Mouse (Mus musculus): ENCODE results near the gene Cnbp. TPM values are rescaled to one million over a fixed set of nuclear protein-coding genes. Genes with fewer than 3 reads are reported as not detected.

The Cnbp gene
- total and polyA plus RNA-seq, 2 experiments, result 165 to 286 TPM

DNA sequence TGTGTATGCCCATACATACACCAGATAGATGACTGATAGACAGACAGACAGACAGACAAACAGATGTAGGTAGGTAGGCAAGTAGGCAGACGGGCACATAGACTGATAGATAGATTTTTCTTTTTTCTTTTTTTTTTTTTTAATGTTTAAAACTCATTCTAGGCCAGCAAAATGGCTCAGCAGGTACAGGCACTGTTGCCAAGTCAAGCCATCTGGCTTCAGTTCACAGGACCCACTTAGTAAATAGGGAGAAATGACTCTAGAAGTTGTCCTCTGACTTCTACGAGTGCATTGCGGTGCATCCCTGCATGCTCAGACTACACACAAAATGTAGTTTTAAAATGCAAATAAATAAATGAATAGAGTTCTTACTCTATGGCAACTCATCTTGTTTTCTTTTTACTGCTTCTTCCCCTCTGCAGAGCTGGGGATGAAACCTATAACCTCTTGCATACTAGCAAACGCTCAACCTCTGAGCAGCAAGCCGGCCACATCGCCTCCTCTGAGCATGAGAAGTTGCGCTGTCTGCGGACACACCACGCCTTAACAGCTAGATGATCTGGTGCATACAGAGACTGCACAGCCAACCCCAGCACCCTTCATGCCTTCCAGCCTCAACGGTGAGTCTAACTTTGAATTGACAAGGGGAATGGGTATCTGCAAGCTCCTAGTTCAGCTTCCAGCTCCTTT lies 56.9 kb downstream of the Cnbp start:
- Histone ChIP-seq H3K9ac (ENCODE audit: low read depth, low read length) (no peak overlapping the region), H3K4me3 (ENCODE audit: insufficient read depth, low read depth, low read length) (no peak overlapping the region), H3K27me3 (ENCODE audit: control insufficient read depth, insufficient read depth, low read length) (no peaks in the 10 kb centered on the region), H3K4me1 (ENCODE audit: control insufficient read depth, insufficient read depth, low read length) (peaks cover 58% of the 10 kb centered on the region), H3K27ac (replicated peaks; ENCODE audit: insufficient read depth, low read depth, low read length) (no peak overlapping the region), H3K79me2 (ENCODE audit: control insufficient read depth, insufficient read depth, low read length) (peaks cover 7% of the 10 kb centered on the region; the same call in 1 of the 2 replicates), H3K36me3 (ENCODE audit: control insufficient read depth, insufficient read depth, low read length) (peaks cover 10% of the 10 kb centered on the region; the same call in 1 of the 2 replicates)
- WGBS, result 77% methylated on average over 10 of the region's 10 CpGs
- TF ChIP-seq POLR2A (IDR thresholded peaks at IDR 0.05; ENCODE audit: extremely low read depth, insufficient read depth, low read length) (no peak), CTCF (IDR thresholded peaks at IDR 0.05; ENCODE audit: low read depth, low read length) (no peak)
- no peak for DNase-seq (ENCODE audit: extremely low read depth, low read depth, low spot score)

Other genes starting within 250 kb of the Cnbp start
- 3.4 and 3.7 TPM in 2 replicates for gene Aplf, start 178.9 kb downstream of the Cnbp start, total RNA-seq (2014; rRNA removed)
- gene Aplf, start 178.9 kb downstream of the Cnbp start, polyA plus RNA-seq (2012; rRNA removed), result 1.2 and 1.4 TPM in 2 replicates
- 0.65 and 1.2 TPM in 2 replicates for gene Efcc1, start 120.2 kb downstream of the Cnbp start, total RNA-seq (2014; rRNA removed)
- gene Efcc1, start 120.2 kb downstream of the Cnbp start, polyA plus RNA-seq (2012; rRNA removed), result 0.41 and 0.86 TPM in 2 replicates
- 0.34 and 0.74 TPM in 2 replicates for gene Gp9, start 73.0 kb downstream of the Cnbp start, total RNA-seq (2014; rRNA removed)
- gene Gp9, start 73.0 kb downstream of the Cnbp start, polyA plus RNA-seq (2012; rRNA removed), result 0.25 TPM in 1 of 2 replicates, not detected in the other
- 63.0 and 71.9 TPM in 2 replicates for gene Rab43, start 38.9 kb downstream of the Cnbp start, total RNA-seq (2014; rRNA removed)
- gene Rab43, start 38.9 kb downstream of the Cnbp start, polyA plus RNA-seq (2012; rRNA removed), result 106 and 139 TPM in 2 replicates
- 1.0 and 1.1 TPM in 2 replicates for gene Gm45140, start 15.3 kb downstream of the Cnbp start, total RNA-seq (2014; rRNA removed)
- 0.51 and 0.98 TPM in 2 replicates for gene Gm45140, start 15.3 kb downstream of the Cnbp start, polyA plus RNA-seq (2012; rRNA removed)
- gene Isy1, start 12.3 kb downstream of the Cnbp start, total RNA-seq (2014; rRNA removed), result 18.6 and 22.8 TPM in 2 replicates
- gene Isy1, start 12.3 kb downstream of the Cnbp start, polyA plus RNA-seq (2012; rRNA removed), result 5.6 and 6.8 TPM in 2 replicates
- 41.1 and 57.2 TPM in 2 replicates for gene Copg1, start 36.7 kb upstream of the Cnbp start, total RNA-seq (2014; rRNA removed)
- gene Copg1, start 36.7 kb upstream of the Cnbp start, polyA plus RNA-seq (2012; rRNA removed), result 19.5 and 21.5 TPM in 2 replicates
- gene Hmces, start 62.8 kb upstream of the Cnbp start, total RNA-seq (2014; rRNA removed), result 6.5 and 7.9 TPM in 2 replicates
- gene Hmces, start 62.8 kb upstream of the Cnbp start, polyA plus RNA-seq (2012; rRNA removed), result 6.3 and 9.6 TPM in 2 replicates
- gene H1fx, start 130.5 kb upstream of the Cnbp start, total RNA-seq (2014; rRNA removed), result 0.13 TPM in 1 of 2 replicates, not detected in the other
- 0.11 and 0.52 TPM in 2 replicates for gene H1fx, start 130.5 kb upstream of the Cnbp start, polyA plus RNA-seq (2012; rRNA removed)
- gene Rab7, start 194.2 kb upstream of the Cnbp start, total RNA-seq (2014; rRNA removed), result 69.7 and 80.9 TPM in 2 replicates
- 134 and 145 TPM in 2 replicates for gene Rab7, start 194.2 kb upstream of the Cnbp start, polyA plus RNA-seq (2012; rRNA removed)
- gene Rpn1, start 233.4 kb upstream of the Cnbp start, total RNA-seq (2014; rRNA removed), result 124 and 153 TPM in 2 replicates
- gene Rpn1, start 233.4 kb upstream of the Cnbp start, polyA plus RNA-seq (2012; rRNA removed), result 121 and 149 TPM in 2 replicates

Measured in liver, adult 2 months (tissue).